ENCODE assay signal across 11 mouse cellular contexts in genomic region chr4:139579466-139579865, GRCm38 (mm10). TPM values are rescaled to one million over a fixed set of nuclear protein-coding genes. Genes with fewer than 3 reads are reported as not detected.
DNase-seq lines count a peak whose midpoint lies in the region; ATAC-seq lines count a peak whose summit lies in the region.
"Had no signal": no experiment of that assay in that cellular context is flagged by ENCODE, and none has a peak within 500 bp of the region (broad histone marks: within the 10 kb centered on the region; RNA-seq: fewer than 3 reads in every experiment).

No protein-coding gene starts in this region.

- H3K27me3 ChIP-seq in kidney, embryonic 15.5 days = no peaks in the 10 kb centered on the region
- no peaks in the 10 kb centered on the region for H3K27me3 ChIP-seq in intestine, embryonic 14.5 days (replicated peaks; ENCODE audit: control insufficient read depth, insufficient read depth, low read length)
- H3K27me3 ChIP-seq in neural tube, embryonic 12.5 days (replicated peaks) = no peaks in the 10 kb centered on the region

- H3K27ac ChIP-seq in kidney, embryonic 15.5 days = peak overlapping the region; percentile 96
- peak overlapping the region; percentile 97; the same call in 1 of the 2 replicates for H3K27ac ChIP-seq in intestine, embryonic 14.5 days (ENCODE audit: low read depth)
- H3K27ac ChIP-seq in neural tube, embryonic 12.5 days = no peak overlapping the region
- H3K27ac ChIP-seq: midbrain, embryonic 12.5 days had no signal

- DNase-seq in kidney, adult 11 months = no peak
- no peak for DNase-seq in intestine, embryonic 14.5 days (ENCODE audit: low spot score)
- DNase-seq in yolk sac, embryonic 10.5 days (ENCODE audit: low spot score) = no peak
- no peak for DNase-seq in embryo, embryonic 10.5 days (ENCODE audit: low spot score)
- DNase-seq: cerebellum, adult 8-10 months; right cerebral cortex, postnatal 4 days had no signal

- H3K9ac ChIP-seq in kidney, embryonic 15.5 days = no peak overlapping the region
- H3K9ac ChIP-seq in intestine, embryonic 14.5 days (ENCODE audit: low read length) = no peak overlapping the region
- 0 out of 2 replicates have a peak overlapping the region, but pooled peaks have one; percentile 10 for H3K9ac ChIP-seq in neural tube, embryonic 12.5 days
- H3K9ac ChIP-seq: midbrain, embryonic 12.5 days had no signal

- no peaks in the 10 kb centered on the region for H3K9me3 ChIP-seq in kidney, embryonic 15.5 days (replicated peaks)
- H3K9me3 ChIP-seq in intestine, embryonic 14.5 days (ENCODE audit: control insufficient read depth, low read length) = no peaks in the 10 kb centered on the region
- H3K9me3 ChIP-seq in neural tube, embryonic 12.5 days = no peaks in the 10 kb centered on the region
- H3K9me3 ChIP-seq: midbrain, embryonic 12.5 days had no signal

- H3K4me3 ChIP-seq in kidney, embryonic 15.5 days (replicated peaks) = no peak overlapping the region
- no peak overlapping the region for H3K4me3 ChIP-seq in intestine, embryonic 14.5 days (ENCODE audit: low read depth, low read length)
- H3K4me3 ChIP-seq in neural tube, embryonic 12.5 days = no peak overlapping the region
- H3K4me3 ChIP-seq: midbrain, embryonic 12.5 days had no signal

- no peaks in the 10 kb centered on the region for H3K36me3 ChIP-seq in kidney, embryonic 15.5 days
- no peaks in the 10 kb centered on the region for H3K36me3 ChIP-seq in intestine, embryonic 14.5 days (ENCODE audit: control insufficient read depth, insufficient read depth, low read length)
- H3K36me3 ChIP-seq in neural tube, embryonic 12.5 days = no peaks in the 10 kb centered on the region
- H3K36me3 ChIP-seq: midbrain, embryonic 12.5 days had no signal

- H3K4me2 ChIP-seq in kidney, embryonic 15.5 days = peak overlapping the region; percentile 95
- H3K4me2 ChIP-seq in intestine, embryonic 14.5 days (ENCODE audit: low read length) = no peak overlapping the region
- H3K4me2 ChIP-seq in neural tube, embryonic 12.5 days (replicated peaks) = peak overlapping the region; percentile 95
- H3K4me2 ChIP-seq: midbrain, embryonic 12.5 days had no signal

- no peak for ATAC-seq in kidney, embryonic 15.5 days (replicated peaks; ENCODE audit: low FRiP score)
- peak; percentile 27; the same call in 1 of the 2 replicates for ATAC-seq in common myeloid progenitor, adult 5-6 weeks (replicated peaks; ENCODE audit: low read depth, poor library complexity, severe bottlenecking)
- no peak for ATAC-seq in intestine, embryonic 14.5 days (replicated peaks; ENCODE audit: low FRiP score, low TSS enrichment, low read depth)
- ATAC-seq in neural tube, embryonic 12.5 days (ENCODE audit: low FRiP score, low read depth) = no peak

- WGBS in kidney, embryonic 15.5 days = 31% methylated on average over 6 of the region's 6 CpGs
- WGBS in intestine, embryonic 14.5 days = 47% methylated on average over 6 of the region's 6 CpGs
- 28% methylated on average over 6 of the region's 6 CpGs for WGBS in neural tube, embryonic 12.5 days

- H3K4me1 ChIP-seq in kidney, embryonic 15.5 days = peaks cover 91% of the 10 kb centered on the region
- H3K4me1 ChIP-seq in intestine, embryonic 14.5 days (replicated peaks; ENCODE audit: control insufficient read depth, insufficient read depth, low read length) = peaks cover 65% of the 10 kb centered on the region
- peaks cover 82% of the 10 kb centered on the region for H3K4me1 ChIP-seq in neural tube, embryonic 12.5 days

RNA-seq across cellular contexts. Expression of gene Gm21969, which starts 23.5 kb away (rescaled TPM):
- not detected in 2 replicates for polyA plus RNA-seq in kidney, embryonic 15.5 days (2015; fragmentation: Nextera tagmentation; extraction: Ambion mirVana)
- not detected in 2 replicates for total RNA-seq in common myeloid progenitor, adult 5-6 weeks (2017)
- not detected in 2 replicates for polyA plus RNA-seq in intestine, embryonic 14.5 days (2014; fragmentation: Nextera tagmentation; extraction: Ambion mirVana)
- not detected in 2 replicates for polyA plus RNA-seq in neural tube, embryonic 12.5 days (2016; fragmentation: Nextera tagmentation; extraction: Ambion mirVana)
- polyA plus RNA-seq: large intestine, adult 2 months; midbrain, embryonic 12.5 days had no signal

RNA-seq across cellular contexts. Expression of gene Aldh4a1, which starts 43.2 kb away (rescaled TPM):
- 80.5 and 85.0 TPM in 2 replicates for polyA plus RNA-seq in kidney, embryonic 15.5 days (2015; fragmentation: Nextera tagmentation; extraction: Ambion mirVana)
- 9.1 and 11.2 TPM in 2 replicates for total RNA-seq in common myeloid progenitor, adult 5-6 weeks (2017)
- 10.1 and 11.0 TPM in 2 replicates for polyA plus RNA-seq in intestine, embryonic 14.5 days (2014; fragmentation: Nextera tagmentation; extraction: Ambion mirVana)
- 20.4 and 21.6 TPM in 2 replicates for polyA plus RNA-seq in neural tube, embryonic 12.5 days (2016; fragmentation: Nextera tagmentation; extraction: Ambion mirVana)

RNA-seq across cellular contexts. Expression of gene Iffo2, which starts 49.1 kb away (rescaled TPM):
- 4.3 and 4.8 TPM in 2 replicates for polyA plus RNA-seq in kidney, embryonic 15.5 days (2015; fragmentation: Nextera tagmentation; extraction: Ambion mirVana)
- 1.1 and 1.3 TPM in 2 replicates for total RNA-seq in common myeloid progenitor, adult 5-6 weeks (2017)
- polyA plus RNA-seq in intestine, embryonic 14.5 days (2014; fragmentation: Nextera tagmentation; extraction: Ambion mirVana) = 5.1 and 5.2 TPM in 2 replicates
- polyA plus RNA-seq in neural tube, embryonic 12.5 days (2016; fragmentation: Nextera tagmentation; extraction: Ambion mirVana) = 7.3 and 7.9 TPM in 2 replicates
